Mouse (Mus musculus) neutrophil, adult 5-6 weeks (primary cell): ENCODE measurements at regions not wholly inside any gene's neighbourhood (a gene's known extent, or its start where the extent isn't known, plus 50 kb on each side); places are given as distances from the start of the nearest gene placed in this dataset.

Experiments
- ATAC-seq: fragments of 151-379, 151-347 bp; 2 replicates; pipeline ENCODE4 v1.8.0; 2017; ENCODE audit warnings: mild to moderate bottlenecking, moderate TSS enrichment; ENCODE audit not compliant: insufficient number of reproducible peaks, poor library complexity, low FRiP score, severe bottlenecking; ENCODE audit errors: extremely low read depth

- no peak for ATAC-seq
Observed at GRCm38 (mm10) chr7:37394965-37395426, 378.4 kb downstream of the Zfp536 start.

- ATAC-seq: no peak
Observed at GRCm38 (mm10) chr7:37395881-37396513, 377.4 kb downstream of the Zfp536 start.

GRCm38 (mm10) chr7:37403483-37403882 is 370.0 kb downstream of the Zfp536 start:
- ATAC-seq: no peak

- ATAC-seq: no peak
Observed at GRCm38 (mm10) chr7:37413350-37413749, 360.1 kb downstream of the Zfp536 start.

GRCm38 (mm10) chr7:37421704-37422103 is 351.7 kb downstream of the Zfp536 start:
- no peak for ATAC-seq
